Mouse (Mus musculus) kidney, adult 2 months (tissue): ENCODE results near the gene Zfp551. TPM values are rescaled to one million over a fixed set of nuclear protein-coding genes. Genes with fewer than 3 reads are reported as not detected.

Experiments
- DNase-seq: peaks from one replicate; pipeline ENCODE4 v3.0.0; 2021
- H3K27ac ChIP-seq: fragments of 200-500 bp; 2 replicates; pipeline ENCODE4 v1.5.1; 2012; ENCODE audit warnings: low read depth, low read length, control low read depth, inconsistent platforms; ENCODE audit not compliant: insufficient read depth
- H3K27me3 ChIP-seq: fragments of 200-500 bp; replicated peaks from 2 replicates; pipeline ENCODE4 v1.6.1; 2012; ENCODE audit warnings: mild to moderate bottlenecking, moderate library complexity, low read length, inconsistent platforms; ENCODE audit not compliant: control insufficient read depth, insufficient read depth
- H3K36me3 ChIP-seq: fragments of 200-500 bp; 2 replicates; pipeline ENCODE4 v1.6.1; 2012; ENCODE audit warnings: mild to moderate bottlenecking, moderate library complexity, low read length, inconsistent platforms; ENCODE audit not compliant: control insufficient read depth, insufficient read depth
- H3K4me1 ChIP-seq: fragments of 200-500 bp; 2 replicates; pipeline ENCODE4 v1.6.1; 2011; ENCODE audit warnings: low read length; ENCODE audit not compliant: control insufficient read depth, insufficient read depth
- H3K4me3 ChIP-seq: fragments of 200-500 bp; 2 replicates; pipeline ENCODE4 v1.5.1; 2011; ENCODE audit warnings: mild to moderate bottlenecking, low read depth, low read length, control low read depth; ENCODE audit not compliant: insufficient read depth
- CTCF ChIP-seq: fragments of 200-500 bp; conservative IDR thresholded peaks from 2 replicates; pipeline ENCODE4 v1.5.1; 2011; ENCODE audit warnings: low read depth, mild to moderate bottlenecking, control low read depth, low read length, moderate library complexity, mixed read lengths; ENCODE audit not compliant: insufficient read depth, insufficient read length
- POLR2A ChIP-seq: fragments of 200-500 bp; IDR thresholded peaks from one replicate; pipeline ENCODE4 v1.6.1; 2011; ENCODE audit warnings: low read depth, low read length, control low read depth
- WGBS: fragments of 180-500 bp; shearing (Covaris S2); methylation state at CpG from one replicate; pipeline ENCODE4 v1.1.7; 2018; 5-methylcytosine and 5-hydroxymethylcytosine counted together
- polyA plus RNA-seq: library from polyadenylated mRNA; depleted of rRNA; stranded (reverse); fragments of >200 nt; gene quantifications from 2 replicates; pipeline ENCODE4 v1.2.3, GENCODE M21; 2012; rRNA removed

The Zfp551 gene
- 0.92 and 0.98 TPM in 2 replicates for polyA plus RNA-seq

GRCm38 (mm10) chr7:12422245-12422849, at the start of gene Zfp551:
TSS of gene Zfp551 (minus strand) at chr7:12422751.
- Histone ChIP-seq H3K36me3 (no peaks in the 10 kb centered on the region; the same call in 1 of the 2 replicates), H3K4me1 (peaks cover 5% of the 10 kb centered on the region; the same call in 1 of the 2 replicates), H3K4me3 (peak within 1 kb of the TSS; percentile 54), H3K27ac (no peak within 1 kb of the TSS; the same call in 1 of the 2 replicates), H3K27me3 (no peaks in the 10 kb centered on the region)
- TF ChIP-seq POLR2A (no peak), CTCF (no peak)
- WGBS = under 1% methylated on average over 27 of the region's 27 CpGs
- DNase-seq = peak; percentile 77

GRCm38 (mm10) chr7:12422855-12423254, 304 bp upstream of the Zfp551 start:
- no peak overlapping the region for H3K27ac ChIP-seq
- H3K27me3 ChIP-seq = no peaks in the 10 kb centered on the region
- H3K4me1 ChIP-seq = peaks cover 5% of the 10 kb centered on the region; the same call in 1 of the 2 replicates
- 63% methylated on average over 3 of the region's 3 CpGs for WGBS
- H3K36me3 ChIP-seq = no peaks in the 10 kb centered on the region; the same call in 1 of the 2 replicates
- no peak overlapping the region for H3K4me3 ChIP-seq
- DNase-seq = no peak
- TF ChIP-seq POLR2A = no peak
- TF ChIP-seq CTCF = no peak

- 47% methylated on average over 5 of the region's 5 CpGs for WGBS
- Histone ChIP-seq H3K27me3 (no peaks in the 10 kb centered on the region), H3K4me1 (peaks cover 5% of the 10 kb centered on the region; the same call in 1 of the 2 replicates), H3K36me3 (peaks cover 4% of the 10 kb centered on the region), H3K27ac (no peak overlapping the region), H3K4me3 (peak overlapping the region; percentile 54)
- no peak for DNase-seq
- no peak for TF ChIP-seq POLR2A
- no peak for TF ChIP-seq CTCF
Measured at GRCm38 (mm10) chr7:12421741-12422140, 810 bp downstream of the Zfp551 start.

- no peak within 1 kb of the TSS for H3K27ac ChIP-seq
- H3K4me1 ChIP-seq = no peaks in the 10 kb centered on the region
- WGBS = 69% methylated on average over 1 of the region's 1 CpGs
- no peaks in the 10 kb centered on the region for H3K36me3 ChIP-seq
- DNase-seq = no peak
- H3K27me3 ChIP-seq = no peaks in the 10 kb centered on the region
- no peak within 1 kb of the TSS for H3K4me3 ChIP-seq
- TF ChIP-seq POLR2A (no peak), CTCF (no peak)
Measured at GRCm38 (mm10) chr7:12369173-12369572, 53.4 kb downstream of the Zfp551 start, which contains the start of gene Vmn1r84. TSS of gene Vmn1r84 (minus strand) at chr7:12369273.

Other genes with a start within 250 kb of the Zfp551 start
- not detected in 2 replicates for gene Vmn1r80, start 233.5 kb downstream of the Zfp551 start, polyA plus RNA-seq
- gene Vmn1r81, start 154.5 kb downstream of the Zfp551 start, polyA plus RNA-seq = not detected in 2 replicates
- not detected in 2 replicates for gene Vmn1r82, start 122.3 kb downstream of the Zfp551 start, polyA plus RNA-seq
- not detected in 2 replicates for gene Vmn1r83, start 93.3 kb downstream of the Zfp551 start, polyA plus RNA-seq
- not detected in 2 replicates for gene Vmn1r84, start 53.5 kb downstream of the Zfp551 start, polyA plus RNA-seq
- gene Zfp606, start 55.5 kb upstream of the Zfp551 start, polyA plus RNA-seq = 2.6 TPM in 2 replicates
- gene 2900092C05Rik, start 89.8 kb upstream of the Zfp551 start, polyA plus RNA-seq = not detected in 2 replicates
- gene Vmn2r53, start 186.0 kb upstream of the Zfp551 start, polyA plus RNA-seq = not detected in 2 replicates
- not detected in 2 replicates for gene Vmn2r54, start 217.6 kb upstream of the Zfp551 start, polyA plus RNA-seq